Mouse (Mus musculus): ENCODE results near the gene Eif4a1. TPM values are rescaled to one million over a fixed set of nuclear protein-coding genes. Genes with fewer than 3 reads are reported as not detected.

The Eif4a1 gene
- polyA plus RNA-seq, 1 experiment from 2014 or later: 203 TPM

- 4% methylated on average over 20 of the region's 20 CpGs for WGBS (ENCODE audit: insufficient replicate concordance)
- peak within 1 kb of the TSS; percentile 63 for H3K4me3 ChIP-seq (ENCODE audit: low read depth, low read length)
- peaks cover 7% of the 10 kb centered on the region for H3K4me1 ChIP-seq (ENCODE audit: insufficient read depth)
- H3K36me3 ChIP-seq (replicated peaks; ENCODE audit: insufficient read depth, low read length): no peaks in the 10 kb centered on the region
- ATAC-seq: peak; percentile 83
- no peak for TF ChIP-seq CTCF (IDR thresholded peaks at IDR 0.05; ENCODE audit: low read depth)
- peak; percentile 73 for DNase-seq
- H3K9me3 ChIP-seq (ENCODE audit: low read length): no peaks in the 10 kb centered on the region
- H3K27ac ChIP-seq (ENCODE audit: low read depth): peak within 1 kb of the TSS; percentile 75
- H3K4me2 ChIP-seq (ENCODE audit: low read depth, low read length): peak within 1 kb of the TSS; percentile 74
- H3K27me3 ChIP-seq (ENCODE audit: insufficient read depth, low read length): no peaks in the 10 kb centered on the region
- peak within 1 kb of the TSS; percentile 74 for H3K9ac ChIP-seq (replicated peaks)
Observed at GRCm38 (mm10) chr11:69621571-69622268, 50.5 kb downstream of the Eif4a1 start, which contains the start of gene Sat2. Gene Sat2, plus strand, starts transcription at chr11:69622024.

GRCm38 (mm10) chr11:69620394-69621081 lies 51.7 kb downstream of the Eif4a1 start:
- 51% methylated on average over 7 of the region's 7 CpGs for WGBS (ENCODE audit: insufficient replicate concordance)
- no peak overlapping the region for H3K4me2 ChIP-seq (ENCODE audit: low read depth, low read length)
- no peaks in the 10 kb centered on the region for H3K36me3 ChIP-seq (replicated peaks; ENCODE audit: insufficient read depth, low read length)
- no peaks in the 10 kb centered on the region for H3K9me3 ChIP-seq (ENCODE audit: low read length)
- no peak overlapping the region for H3K27ac ChIP-seq (ENCODE audit: low read depth)
- no peak overlapping the region for H3K9ac ChIP-seq (replicated peaks)
- no peak overlapping the region for H3K4me3 ChIP-seq (ENCODE audit: low read depth, low read length)
- no peaks in the 10 kb centered on the region for H3K27me3 ChIP-seq (ENCODE audit: insufficient read depth, low read length)
- TF ChIP-seq CTCF (IDR thresholded peaks at IDR 0.05; ENCODE audit: low read depth): no peak
- no peak for TF ChIP-seq EP300 (IDR thresholded peaks at IDR 0.05; ENCODE audit: low read depth)
- peaks cover 7% of the 10 kb centered on the region for H3K4me1 ChIP-seq (ENCODE audit: insufficient read depth)
- DNase-seq (no peak), ATAC-seq (no peak)

GRCm38 (mm10) chr11:69617805-69618204 lies 54.4 kb downstream of the Eif4a1 start, which contains the start of gene Shbg:
Gene Shbg, minus strand, starts transcription at chr11:69617905.
- Histone ChIP-seq H3K9me3 (ENCODE audit: low read length) (no peaks in the 10 kb centered on the region), H3K4me1 (ENCODE audit: insufficient read depth) (peaks cover 10% of the 10 kb centered on the region), H3K36me3 (replicated peaks; ENCODE audit: insufficient read depth, low read length) (no peaks in the 10 kb centered on the region), H3K4me3 (ENCODE audit: low read depth, low read length) (no peak within 1 kb of the TSS), H3K27me3 (ENCODE audit: insufficient read depth, low read length) (no peaks in the 10 kb centered on the region), H3K27ac (ENCODE audit: low read depth) (no peak within 1 kb of the TSS), H3K9ac (replicated peaks) (peak within 1 kb of the TSS; percentile 26; the same call in 1 of the 2 replicates), H3K4me2 (ENCODE audit: low read depth, low read length) (no peak within 1 kb of the TSS)
- 37% methylated on average over 5 of the region's 5 CpGs for WGBS (ENCODE audit: insufficient replicate concordance)
- TF ChIP-seq EP300 (IDR thresholded peaks at IDR 0.05; ENCODE audit: low read depth): no peak
- no peak for TF ChIP-seq CTCF (IDR thresholded peaks at IDR 0.05; ENCODE audit: low read depth)
- DNase-seq (no peak), ATAC-seq (no peak)

MicroRNA genes within 50 kb of the gene (microRNA counts, 519-probe panel; counts per million panel counts)
- not detected for microRNA mmu-miR-1934
- 4,617 counts per million, percentile 52 among the panel's probes with 10 or more counts for microRNA mmu-miR-467f

Small RNA genes lying within 50 kb of the gene (microRNA-seq; reads per million reads assigned to microRNA genes)
- gene Mir1934 (11.3 reads per million, percentile 20 among the genes with 10 or more reads in this experiment), gene Mir467f (not detected)

Other genes starting within 250 kb of the Eif4a1 start
- 0.04 and 0.05 TPM in 2 replicates for gene Dnah2, start 123.3 kb downstream of the Eif4a1 start, polyA plus RNA-seq (2015; fragmentation: Nextera tagmentation; extraction: Ambion mirVana)
- gene Efnb3, start 112.2 kb downstream of the Eif4a1 start, polyA plus RNA-seq (2015; fragmentation: Nextera tagmentation; extraction: Ambion mirVana): 0.19 and 0.20 TPM in 2 replicates
- 8.1 and 10.0 TPM in 2 replicates for gene Wrap53, start 92.2 kb downstream of the Eif4a1 start, polyA plus RNA-seq (2015; fragmentation: Nextera tagmentation; extraction: Ambion mirVana)
- gene Trp53, start 92.1 kb downstream of the Eif4a1 start, polyA plus RNA-seq (2015; fragmentation: Nextera tagmentation; extraction: Ambion mirVana): 32.6 and 33.5 TPM in 2 replicates
- 4.0 and 5.3 TPM in 2 replicates for gene Atp1b2, start 66.5 kb downstream of the Eif4a1 start, polyA plus RNA-seq (2015; fragmentation: Nextera tagmentation; extraction: Ambion mirVana)
- gene Shbg, start 54.5 kb downstream of the Eif4a1 start, polyA plus RNA-seq (2015; fragmentation: Nextera tagmentation; extraction: Ambion mirVana): 4.3 and 4.7 TPM in 2 replicates
- 15.2 and 18.7 TPM in 2 replicates for gene Sat2, start 50.4 kb downstream of the Eif4a1 start, polyA plus RNA-seq (2015; fragmentation: Nextera tagmentation; extraction: Ambion mirVana)
- 6.8 TPM in 2 replicates for gene Fxr2, start 39.4 kb downstream of the Eif4a1 start, polyA plus RNA-seq (2015; fragmentation: Nextera tagmentation; extraction: Ambion mirVana)
- 0.13 TPM in 1 of 2 replicates, not detected in the other for gene Sox15, start 17.1 kb downstream of the Eif4a1 start, polyA plus RNA-seq (2015; fragmentation: Nextera tagmentation; extraction: Ambion mirVana)
- 36.9 and 41.0 TPM in 2 replicates for gene Mpdu1, start 9.8 kb downstream of the Eif4a1 start, polyA plus RNA-seq (2015; fragmentation: Nextera tagmentation; extraction: Ambion mirVana)
- 30.1 and 32.5 TPM in 2 replicates for gene Cd68, start 6.3 kb downstream of the Eif4a1 start, polyA plus RNA-seq (2015; fragmentation: Nextera tagmentation; extraction: Ambion mirVana)
- gene Senp3, start 9.7 kb upstream of the Eif4a1 start, polyA plus RNA-seq (2015; fragmentation: Nextera tagmentation; extraction: Ambion mirVana): 14.5 and 15.2 TPM in 2 replicates
- 0.46 and 0.83 TPM in 2 replicates for gene Tnfsf13, start 13.4 kb upstream of the Eif4a1 start, polyA plus RNA-seq (2015; fragmentation: Nextera tagmentation; extraction: Ambion mirVana)
- gene Tnfsf12, start 23.4 kb upstream of the Eif4a1 start, polyA plus RNA-seq (2015; fragmentation: Nextera tagmentation; extraction: Ambion mirVana): 2.8 and 3.6 TPM in 2 replicates
- 1.1 and 1.4 TPM in 2 replicates for gene Tnfsfm13, start 23.7 kb upstream of the Eif4a1 start, polyA plus RNA-seq (2015; fragmentation: Nextera tagmentation; extraction: Ambion mirVana)
- gene Polr2a, start 86.2 kb upstream of the Eif4a1 start, polyA plus RNA-seq (2015; fragmentation: Nextera tagmentation; extraction: Ambion mirVana): 6.6 and 6.8 TPM in 2 replicates
- gene Slc35g3, start 89.5 kb upstream of the Eif4a1 start, polyA plus RNA-seq (2015; fragmentation: Nextera tagmentation; extraction: Ambion mirVana): not detected in 2 replicates
- gene Zbtb4, start 93.5 kb upstream of the Eif4a1 start, polyA plus RNA-seq (2015; fragmentation: Nextera tagmentation; extraction: Ambion mirVana): 0.67 and 0.75 TPM in 2 replicates
- 0.73 and 0.76 TPM in 2 replicates for gene Chrnb1, start 123.5 kb upstream of the Eif4a1 start, polyA plus RNA-seq (2015; fragmentation: Nextera tagmentation; extraction: Ambion mirVana)
- gene Fgf11, start 129.4 kb upstream of the Eif4a1 start, polyA plus RNA-seq (2015; fragmentation: Nextera tagmentation; extraction: Ambion mirVana): 0.04 and 0.07 TPM in 2 replicates
- 4.4 and 4.8 TPM in 2 replicates for gene Tmem102, start 133.2 kb upstream of the Eif4a1 start, polyA plus RNA-seq (2015; fragmentation: Nextera tagmentation; extraction: Ambion mirVana)
- not detected in 2 replicates for gene Gm39566, start 142.9 kb upstream of the Eif4a1 start, polyA plus RNA-seq (2015; fragmentation: Nextera tagmentation; extraction: Ambion mirVana)
- not detected in 2 replicates for gene Spem2, start 146.0 kb upstream of the Eif4a1 start, polyA plus RNA-seq (2015; fragmentation: Nextera tagmentation; extraction: Ambion mirVana)
- not detected in 2 replicates for gene Spem1, start 149.8 kb upstream of the Eif4a1 start, polyA plus RNA-seq (2015; fragmentation: Nextera tagmentation; extraction: Ambion mirVana)
- 0.60 and 0.75 TPM in 2 replicates for gene Nlgn2, start 165.4 kb upstream of the Eif4a1 start, polyA plus RNA-seq (2015; fragmentation: Nextera tagmentation; extraction: Ambion mirVana)
- 412 and 418 TPM in 2 replicates for gene Tmem256, start 166.1 kb upstream of the Eif4a1 start, polyA plus RNA-seq (2015; fragmentation: Nextera tagmentation; extraction: Ambion mirVana)
- 20.8 and 23.1 TPM in 2 replicates for gene Plscr3, start 174.0 kb upstream of the Eif4a1 start, polyA plus RNA-seq (2015; fragmentation: Nextera tagmentation; extraction: Ambion mirVana)
- 0.28 and 0.69 TPM in 2 replicates for gene Tnk1, start 186.3 kb upstream of the Eif4a1 start, polyA plus RNA-seq (2015; fragmentation: Nextera tagmentation; extraction: Ambion mirVana)
- gene Tmem95, start 205.6 kb upstream of the Eif4a1 start, polyA plus RNA-seq (2015; fragmentation: Nextera tagmentation; extraction: Ambion mirVana): not detected in 2 replicates
- 0.92 and 0.95 TPM in 2 replicates for gene Kctd11, start 209.0 kb upstream of the Eif4a1 start, polyA plus RNA-seq (2015; fragmentation: Nextera tagmentation; extraction: Ambion mirVana)
- gene Acap1, start 223.1 kb upstream of the Eif4a1 start, polyA plus RNA-seq (2015; fragmentation: Nextera tagmentation; extraction: Ambion mirVana): 6.5 and 7.1 TPM in 2 replicates
- gene 2810408A11Rik, start 228.6 kb upstream of the Eif4a1 start, polyA plus RNA-seq (2015; fragmentation: Nextera tagmentation; extraction: Ambion mirVana): 0.90 and 1.2 TPM in 2 replicates
- 1.0 and 1.4 TPM in 2 replicates for gene Neurl4, start 228.6 kb upstream of the Eif4a1 start, polyA plus RNA-seq (2015; fragmentation: Nextera tagmentation; extraction: Ambion mirVana)
- gene Gps2, start 241.5 kb upstream of the Eif4a1 start, polyA plus RNA-seq (2015; fragmentation: Nextera tagmentation; extraction: Ambion mirVana): 46.1 and 48.9 TPM in 2 replicates
- gene Eif5a, start 249.5 kb upstream of the Eif4a1 start, polyA plus RNA-seq (2015; fragmentation: Nextera tagmentation; extraction: Ambion mirVana): 872 and 914 TPM in 2 replicates